Mouse (Mus musculus): ENCODE results near the gene Shank2. TPM values are rescaled to one million over a fixed set of nuclear protein-coding genes. Genes with fewer than 3 reads are reported as not detected.

Gene Shank2
- polyA plus RNA-seq, 1 experiment from 2014 or later, result 0.40 TPM

DNA sequence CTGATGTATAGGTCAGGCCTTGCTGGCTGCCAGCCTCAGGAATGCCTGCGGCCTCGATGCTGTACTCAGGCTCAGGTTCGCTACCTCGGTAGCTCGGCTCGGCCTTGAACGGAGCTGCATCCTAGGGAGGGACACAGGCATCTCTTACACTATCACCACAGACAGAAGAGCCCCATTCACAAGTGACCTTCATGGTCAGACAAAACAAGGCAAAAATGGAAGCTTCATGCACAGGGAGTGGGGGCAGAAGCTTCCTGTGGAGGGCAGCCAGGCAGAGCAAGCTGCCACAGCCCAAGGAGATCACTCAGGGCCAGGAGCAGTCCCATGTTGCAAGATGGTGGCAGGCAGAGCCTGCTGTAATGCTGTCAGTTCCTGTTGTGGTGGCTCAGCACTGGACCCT, 437.1 kb downstream of the Shank2 start:
- H3K36me3 ChIP-seq (ENCODE audit: control insufficient read depth, insufficient read depth, low read length), result peaks cover 55% of the 10 kb centered on the region
- H3K9me3 ChIP-seq (replicated peaks; ENCODE audit: control insufficient read depth, low read length), result no peaks in the 10 kb centered on the region
- H3K4me3 ChIP-seq (ENCODE audit: low read depth, low read length), result no peak overlapping the region
- no peak overlapping the region for H3K4me2 ChIP-seq
- no peak overlapping the region for H3K27ac ChIP-seq (ENCODE audit: low read depth, low read length)
- no peak overlapping the region for H3K9ac ChIP-seq (ENCODE audit: low read depth, low read length)
- ATAC-seq (replicated peaks; ENCODE audit: insufficient number of reproducible peaks, low FRiP score, low TSS enrichment), result no peak
- 92% methylated on average over 7 of the region's 7 CpGs for WGBS (ENCODE audit: insufficient replicate concordance)
- no peaks in the 10 kb centered on the region for H3K4me1 ChIP-seq (ENCODE audit: control insufficient read depth, insufficient read depth, low read length)
- no peaks in the 10 kb centered on the region for H3K27me3 ChIP-seq (ENCODE audit: control insufficient read depth, insufficient read depth, low read length)

DNA sequence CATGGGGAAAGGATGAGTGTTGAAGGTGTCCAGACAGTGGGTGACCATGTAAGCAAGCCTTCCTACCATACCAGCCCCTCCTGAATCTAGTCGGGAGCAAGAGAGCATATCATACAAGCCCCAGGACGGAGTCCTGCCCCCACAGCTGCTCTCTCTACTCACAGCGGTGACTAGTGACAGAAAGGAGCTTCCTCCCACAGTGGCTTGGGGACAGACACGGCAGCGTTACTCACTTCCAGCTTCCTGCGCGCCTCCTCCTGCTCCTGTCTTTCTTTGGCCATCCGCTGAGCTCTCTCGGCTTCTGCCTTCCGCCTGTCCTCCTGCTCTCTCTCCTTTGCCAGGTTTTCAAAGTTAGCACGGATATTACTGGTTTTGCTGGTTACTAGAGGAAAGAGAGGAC, 439.7 kb downstream of the Shank2 start:
- no peak overlapping the region for H3K9ac ChIP-seq (ENCODE audit: low read depth, low read length)
- 92% methylated on average over 11 of the region's 11 CpGs for WGBS (ENCODE audit: insufficient replicate concordance)
- H3K36me3 ChIP-seq (ENCODE audit: control insufficient read depth, insufficient read depth, low read length), result peaks cover 64% of the 10 kb centered on the region

DNA sequence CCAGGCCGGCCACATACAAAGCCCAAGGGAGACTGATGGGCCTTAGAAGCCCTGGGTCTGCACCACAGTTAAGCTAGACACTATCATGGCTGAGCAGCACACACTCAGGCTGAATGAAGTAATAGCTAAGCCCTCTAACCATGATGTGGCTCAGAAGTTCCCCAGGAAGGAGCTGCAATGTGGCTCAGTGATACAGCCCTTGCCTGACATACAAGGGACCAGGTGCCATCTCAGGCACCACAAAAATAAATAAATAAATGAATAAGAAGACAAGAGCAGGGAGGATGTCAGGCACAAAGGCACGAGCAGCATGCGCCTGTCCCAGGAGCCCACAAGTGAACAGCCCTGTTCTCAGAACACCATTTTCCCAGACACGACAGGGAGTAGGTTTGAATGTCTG, 440.2 kb downstream of the Shank2 start:
- WGBS (ENCODE audit: insufficient replicate concordance), result 86% methylated on average over 4 of the region's 4 CpGs
- no peak overlapping the region for H3K9ac ChIP-seq (ENCODE audit: low read depth, low read length)
- H3K36me3 ChIP-seq (ENCODE audit: control insufficient read depth, insufficient read depth, low read length), result peaks cover 61% of the 10 kb centered on the region
- ATAC-seq (replicated peaks; ENCODE audit: insufficient number of reproducible peaks, low FRiP score, low TSS enrichment), result no peak
- H3K4me2 ChIP-seq, result no peak overlapping the region
- no peaks in the 10 kb centered on the region for H3K9me3 ChIP-seq (replicated peaks; ENCODE audit: control insufficient read depth, low read length)
- H3K27ac ChIP-seq (ENCODE audit: low read depth, low read length), result no peak overlapping the region
- H3K27me3 ChIP-seq (ENCODE audit: control insufficient read depth, insufficient read depth, low read length), result no peaks in the 10 kb centered on the region
- no peak overlapping the region for H3K4me3 ChIP-seq (ENCODE audit: low read depth, low read length)
- H3K4me1 ChIP-seq (ENCODE audit: control insufficient read depth, insufficient read depth, low read length), result no peaks in the 10 kb centered on the region

More for the DNA sequence above, 439.7 kb downstream of the Shank2 start:
- no peak overlapping the region for H3K4me3 ChIP-seq (ENCODE audit: low read depth, low read length)
- H3K4me1 ChIP-seq (ENCODE audit: control insufficient read depth, insufficient read depth, low read length), result no peaks in the 10 kb centered on the region
- no peak overlapping the region for H3K4me2 ChIP-seq
- H3K27ac ChIP-seq (ENCODE audit: low read depth, low read length), result no peak overlapping the region
- no peaks in the 10 kb centered on the region for H3K27me3 ChIP-seq (ENCODE audit: control insufficient read depth, insufficient read depth, low read length)
- no peaks in the 10 kb centered on the region for H3K9me3 ChIP-seq (replicated peaks; ENCODE audit: control insufficient read depth, low read length)
- ATAC-seq (replicated peaks; ENCODE audit: insufficient number of reproducible peaks, low FRiP score, low TSS enrichment), result no peak

DNA sequence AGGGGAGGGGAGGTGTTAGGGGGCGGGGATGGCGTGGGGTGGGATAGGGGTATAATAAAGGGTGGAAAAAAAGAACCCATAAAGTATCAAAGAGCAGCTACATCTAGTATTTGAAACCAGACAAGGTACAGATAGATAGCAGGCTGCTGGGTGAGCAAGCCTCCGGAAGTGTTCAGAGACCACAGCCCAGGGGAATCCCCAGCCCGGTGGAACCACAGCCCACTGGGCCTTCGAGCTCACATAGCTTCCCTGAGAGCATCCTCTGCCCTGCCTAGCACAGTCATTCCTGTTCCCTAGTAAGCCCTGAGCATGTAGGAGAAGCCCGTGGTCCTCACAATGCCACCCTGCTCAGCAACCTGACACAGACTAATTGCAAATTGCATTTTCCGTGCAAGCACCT, 443.1 kb downstream of the Shank2 start:
- Histone ChIP-seq H3K4me3 (ENCODE audit: low read depth, low read length) (no peak overlapping the region), H3K4me2 (no peak overlapping the region), H3K9ac (ENCODE audit: low read depth, low read length) (no peak overlapping the region), H3K4me1 (ENCODE audit: control insufficient read depth, insufficient read depth, low read length) (no peaks in the 10 kb centered on the region), H3K27ac (ENCODE audit: low read depth, low read length) (no peak overlapping the region), H3K9me3 (replicated peaks; ENCODE audit: control insufficient read depth, low read length) (no peaks in the 10 kb centered on the region), H3K27me3 (ENCODE audit: control insufficient read depth, insufficient read depth, low read length) (no peaks in the 10 kb centered on the region), H3K36me3 (ENCODE audit: control insufficient read depth, insufficient read depth, low read length) (peaks cover 49% of the 10 kb centered on the region)
- WGBS (ENCODE audit: insufficient replicate concordance), result 93% methylated on average over 7 of the region's 7 CpGs
- no peak for ATAC-seq (replicated peaks; ENCODE audit: insufficient number of reproducible peaks, low FRiP score, low TSS enrichment)

DNA sequence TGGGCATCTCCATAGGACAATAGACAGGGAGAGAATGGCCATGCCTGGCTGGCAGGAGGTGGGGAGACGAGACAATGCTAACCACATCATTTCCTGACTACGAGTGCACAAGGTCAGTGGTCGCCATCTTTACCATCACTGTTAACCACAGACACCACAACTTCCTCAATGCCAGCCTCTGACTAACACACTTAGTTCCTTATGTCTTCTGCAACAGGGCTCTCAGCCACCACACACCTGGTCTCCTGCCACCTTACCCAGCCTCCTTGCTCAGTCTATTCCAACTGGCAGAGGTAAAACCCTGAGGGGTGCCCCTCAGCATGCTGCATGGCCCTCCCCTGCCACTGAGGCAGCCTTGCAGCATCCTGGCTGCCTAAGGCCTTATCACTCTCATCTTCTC, 445.4 kb downstream of the Shank2 start:
- no peak for ATAC-seq (replicated peaks; ENCODE audit: insufficient number of reproducible peaks, low FRiP score, low TSS enrichment)
- H3K9ac ChIP-seq (ENCODE audit: low read depth, low read length), result no peak overlapping the region
- no peak overlapping the region for H3K4me3 ChIP-seq (ENCODE audit: low read depth, low read length)
- H3K27ac ChIP-seq (ENCODE audit: low read depth, low read length), result no peak overlapping the region
- H3K9me3 ChIP-seq (replicated peaks; ENCODE audit: control insufficient read depth, low read length), result no peaks in the 10 kb centered on the region
- 82% methylated on average over 3 of the region's 3 CpGs for WGBS (ENCODE audit: insufficient replicate concordance)
- H3K27me3 ChIP-seq (ENCODE audit: control insufficient read depth, insufficient read depth, low read length), result no peaks in the 10 kb centered on the region
- H3K36me3 ChIP-seq (ENCODE audit: control insufficient read depth, insufficient read depth, low read length), result peaks cover 42% of the 10 kb centered on the region
- no peak overlapping the region for H3K4me2 ChIP-seq
- H3K4me1 ChIP-seq (ENCODE audit: control insufficient read depth, insufficient read depth, low read length), result no peaks in the 10 kb centered on the region

DNA sequence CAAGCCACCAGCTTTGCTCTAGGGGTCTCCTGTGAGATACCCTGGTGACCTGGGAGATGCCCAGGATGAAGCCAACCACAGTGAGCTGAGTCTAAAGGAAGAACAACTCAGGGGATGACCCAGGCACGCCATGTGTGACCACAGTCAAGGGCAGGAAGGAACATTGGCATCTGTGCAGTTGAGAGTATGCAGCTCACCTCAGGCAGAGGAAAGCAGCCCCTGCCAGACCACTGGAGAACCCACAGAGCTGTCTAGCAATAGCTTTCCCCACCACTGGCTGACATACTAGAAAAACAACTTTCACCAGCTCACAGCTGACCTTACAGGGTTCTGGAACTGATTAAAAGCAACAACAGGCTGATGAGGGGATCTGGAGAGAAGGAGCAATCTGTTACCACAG, 446.5 kb downstream of the Shank2 start:
- no peaks in the 10 kb centered on the region for H3K4me1 ChIP-seq (ENCODE audit: control insufficient read depth, insufficient read depth, low read length)

DNA sequence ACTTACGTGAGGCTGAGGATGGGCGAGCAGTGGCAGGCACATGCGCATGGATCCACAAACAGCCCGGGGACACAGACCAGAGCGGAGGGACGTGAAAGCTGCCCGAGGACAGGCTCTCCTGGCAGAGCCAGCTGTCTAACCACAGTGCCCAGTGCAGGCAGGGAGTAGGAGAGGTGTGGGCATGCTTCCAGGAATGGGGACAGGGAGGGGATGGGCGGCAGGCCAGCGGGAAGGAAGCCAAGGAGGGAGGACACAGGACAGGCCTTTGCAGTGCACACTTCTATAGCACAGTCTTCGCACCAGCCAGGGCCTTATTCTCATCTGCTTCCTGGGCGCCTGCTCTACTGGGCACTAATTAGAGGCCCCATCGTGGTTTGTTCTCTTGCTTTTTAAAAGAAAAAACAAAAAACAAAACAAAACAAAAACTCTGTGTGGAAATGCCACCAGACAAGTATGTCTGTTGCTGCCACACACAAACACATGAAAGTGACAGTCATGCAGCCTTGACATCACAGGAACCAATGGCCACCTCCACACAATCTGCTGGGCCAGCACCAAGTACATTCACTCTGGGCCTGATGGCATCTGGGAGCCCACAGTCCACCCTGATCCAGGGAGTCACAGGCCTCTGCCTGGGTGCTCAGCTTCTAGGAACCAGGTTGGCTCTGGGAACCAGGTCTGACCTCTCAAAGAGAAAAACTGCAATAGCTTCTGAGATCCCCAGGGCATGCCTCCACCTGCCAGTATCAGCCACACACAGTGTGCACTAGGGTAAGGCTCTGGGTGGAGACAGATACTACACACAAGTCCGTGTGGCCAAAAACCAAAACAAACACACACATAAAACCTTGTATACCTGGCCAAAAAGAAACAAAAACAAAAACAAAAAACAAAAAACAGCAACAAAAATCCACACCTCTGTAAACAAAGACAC, 448.2 kb downstream of the Shank2 start:
- Histone ChIP-seq H3K9me3 (replicated peaks; ENCODE audit: control insufficient read depth, low read length) (no peaks in the 10 kb centered on the region), H3K9ac (ENCODE audit: low read depth, low read length) (no peak overlapping the region), H3K36me3 (ENCODE audit: control insufficient read depth, insufficient read depth, low read length) (peaks cover 42% of the 10 kb centered on the region), H3K27ac (ENCODE audit: low read depth, low read length) (no peak overlapping the region), H3K4me1 (ENCODE audit: control insufficient read depth, insufficient read depth, low read length) (no peaks in the 10 kb centered on the region), H3K4me2 (no peak overlapping the region), H3K4me3 (ENCODE audit: low read depth, low read length) (no peak overlapping the region), H3K27me3 (ENCODE audit: control insufficient read depth, insufficient read depth, low read length) (no peaks in the 10 kb centered on the region)
- 92% methylated on average over 13 of the region's 13 CpGs for WGBS (ENCODE audit: insufficient replicate concordance)
- ATAC-seq (replicated peaks; ENCODE audit: insufficient number of reproducible peaks, low FRiP score, low TSS enrichment), result no peak

More for the DNA sequence above, 446.5 kb downstream of the Shank2 start:
- Histone ChIP-seq H3K27ac (ENCODE audit: low read depth, low read length) (no peak overlapping the region), H3K4me3 (ENCODE audit: low read depth, low read length) (no peak overlapping the region), H3K27me3 (ENCODE audit: control insufficient read depth, insufficient read depth, low read length) (no peaks in the 10 kb centered on the region), H3K4me2 (no peak overlapping the region), H3K36me3 (ENCODE audit: control insufficient read depth, insufficient read depth, low read length) (peaks cover 38% of the 10 kb centered on the region), H3K9me3 (replicated peaks; ENCODE audit: control insufficient read depth, low read length) (no peaks in the 10 kb centered on the region), H3K9ac (ENCODE audit: low read depth, low read length) (no peak overlapping the region)
- 88% methylated on average over 1 of the region's 1 CpGs for WGBS (ENCODE audit: insufficient replicate concordance)
- no peak for ATAC-seq (replicated peaks; ENCODE audit: insufficient number of reproducible peaks, low FRiP score, low TSS enrichment)

DNA sequence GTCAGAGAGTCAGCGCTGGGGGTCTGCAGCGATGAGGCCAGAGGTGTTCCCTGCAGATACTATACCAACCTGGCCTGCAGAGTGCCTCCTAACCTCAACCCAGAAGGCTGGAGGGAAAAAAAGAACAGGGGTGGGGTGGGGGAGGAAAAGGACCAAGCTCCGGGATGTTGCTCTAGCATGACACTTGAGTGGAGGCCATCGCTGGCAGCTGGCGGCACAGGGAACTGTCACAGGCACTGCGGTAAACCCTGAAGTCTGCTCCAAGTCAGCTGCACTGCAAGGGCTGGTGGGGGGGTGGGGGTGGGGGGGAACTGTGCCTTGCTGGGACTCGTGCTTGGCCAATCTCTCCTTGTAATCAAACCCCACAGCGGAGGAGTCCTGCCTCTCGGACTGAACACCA, 448.9 kb downstream of the Shank2 start:
- peaks cover 40% of the 10 kb centered on the region for H3K36me3 ChIP-seq (ENCODE audit: control insufficient read depth, insufficient read depth, low read length)
- no peak for ATAC-seq (replicated peaks; ENCODE audit: insufficient number of reproducible peaks, low FRiP score, low TSS enrichment)
- no peaks in the 10 kb centered on the region for H3K27me3 ChIP-seq (ENCODE audit: control insufficient read depth, insufficient read depth, low read length)
- H3K9me3 ChIP-seq (replicated peaks; ENCODE audit: control insufficient read depth, low read length), result no peaks in the 10 kb centered on the region
- WGBS (ENCODE audit: insufficient replicate concordance), result 88% methylated on average over 9 of the region's 9 CpGs
- H3K4me1 ChIP-seq (ENCODE audit: control insufficient read depth, insufficient read depth, low read length), result no peaks in the 10 kb centered on the region
- H3K4me3 ChIP-seq (ENCODE audit: low read depth, low read length), result no peak overlapping the region
- no peak overlapping the region for H3K27ac ChIP-seq (ENCODE audit: low read depth, low read length)
- no peak overlapping the region for H3K4me2 ChIP-seq
- no peak overlapping the region for H3K9ac ChIP-seq (ENCODE audit: low read depth, low read length)

DNA sequence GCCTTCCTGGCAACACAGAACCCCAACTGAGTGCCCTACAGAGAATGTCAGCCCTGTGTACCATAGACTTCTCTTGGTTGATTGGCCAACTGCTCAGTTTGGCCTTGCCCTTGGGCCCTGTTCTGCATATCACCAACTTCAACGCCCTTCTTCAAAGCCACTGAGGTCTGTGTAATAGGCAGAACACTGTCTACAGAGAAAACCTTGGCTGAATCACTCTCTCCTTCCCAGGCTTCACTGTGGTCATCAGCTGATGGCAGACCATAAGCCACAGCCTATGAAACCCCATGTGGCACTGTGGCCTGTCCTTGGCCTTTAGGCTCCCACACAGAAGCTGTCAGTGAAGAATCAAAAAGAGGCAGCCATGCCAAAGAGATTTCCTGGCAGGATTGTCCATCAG, 457.2 kb downstream of the Shank2 start:
- no peak overlapping the region for H3K9ac ChIP-seq (ENCODE audit: low read depth, low read length)
- H3K4me3 ChIP-seq (ENCODE audit: low read depth, low read length), result no peak overlapping the region
- peaks cover 74% of the 10 kb centered on the region for H3K36me3 ChIP-seq (ENCODE audit: control insufficient read depth, insufficient read depth, low read length)
- H3K9me3 ChIP-seq (replicated peaks; ENCODE audit: control insufficient read depth, low read length), result no peaks in the 10 kb centered on the region
- H3K27ac ChIP-seq (ENCODE audit: low read depth, low read length), result no peak overlapping the region
- WGBS (ENCODE audit: insufficient replicate concordance), result 79% methylated on average over 1 of the region's 1 CpGs
- ATAC-seq (replicated peaks; ENCODE audit: insufficient number of reproducible peaks, low FRiP score, low TSS enrichment), result no peak
- H3K27me3 ChIP-seq (ENCODE audit: control insufficient read depth, insufficient read depth, low read length), result no peaks in the 10 kb centered on the region
- no peaks in the 10 kb centered on the region for H3K4me1 ChIP-seq (ENCODE audit: control insufficient read depth, insufficient read depth, low read length)
- no peak overlapping the region for H3K4me2 ChIP-seq

Measured in heart, embryonic 11.5 days (tissue).